Mouse (Mus musculus) embryo, embryonic 11 days (tissue): ENCODE results near the gene Rnf141.
A peak's percentile ranks its signal among the peaks of the same experiment; 100 is the strongest.

Source experiments
- DNase-seq: peaks from one replicate; pipeline ENCODE4 v3.0.0-alpha.2; 2015

Gene Rnf141

DNA sequence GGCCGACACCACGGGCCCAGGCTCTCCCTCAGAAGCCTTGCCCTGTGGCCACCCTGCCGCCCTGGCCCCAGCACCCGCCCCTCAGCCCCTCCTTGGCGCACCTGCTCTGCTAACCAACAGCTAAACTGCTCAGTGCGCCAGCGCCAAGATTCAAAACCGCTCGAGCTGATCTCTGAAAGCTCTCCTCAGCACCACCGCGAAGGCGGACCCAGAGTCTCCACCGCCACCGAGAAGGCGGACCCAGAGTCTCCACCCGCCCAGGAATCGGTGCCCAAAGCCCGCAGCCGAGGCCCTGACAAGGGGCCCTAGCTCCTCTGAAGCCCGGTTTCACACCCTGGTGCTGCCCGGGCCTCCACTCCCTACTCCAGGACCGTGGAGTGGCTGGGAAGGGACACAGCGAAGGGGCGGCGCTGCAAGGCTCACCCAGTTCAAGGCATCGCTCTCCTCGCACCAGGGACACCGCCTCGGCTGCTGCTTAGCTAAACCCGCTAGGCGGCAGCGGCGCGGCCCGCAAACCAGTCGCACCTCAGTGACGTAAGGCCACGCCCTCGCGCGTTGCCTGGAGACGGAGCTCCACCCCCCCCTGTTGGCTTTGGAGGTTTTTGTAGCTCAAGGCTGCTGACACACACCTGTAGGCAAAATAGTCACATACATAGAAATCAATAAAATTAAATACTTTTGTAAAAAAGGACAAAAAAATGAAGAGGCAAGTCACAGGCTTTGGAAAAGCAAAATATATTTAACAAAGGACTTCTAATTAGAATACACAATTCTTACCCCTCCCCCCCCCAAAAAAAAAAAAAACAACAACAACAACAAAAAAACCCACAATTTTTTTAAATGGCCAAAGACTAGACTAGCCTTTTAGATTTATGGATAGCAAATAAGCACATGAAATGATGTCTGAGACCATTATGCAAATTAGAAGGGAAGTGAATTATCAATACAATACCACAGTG, at the start of gene Rnf141:
Rnf141 (minus strand) TSS at position 542 of the 959 bp plus-strand sequence.
- DNase-seq, result peak; percentile 97

DNA sequence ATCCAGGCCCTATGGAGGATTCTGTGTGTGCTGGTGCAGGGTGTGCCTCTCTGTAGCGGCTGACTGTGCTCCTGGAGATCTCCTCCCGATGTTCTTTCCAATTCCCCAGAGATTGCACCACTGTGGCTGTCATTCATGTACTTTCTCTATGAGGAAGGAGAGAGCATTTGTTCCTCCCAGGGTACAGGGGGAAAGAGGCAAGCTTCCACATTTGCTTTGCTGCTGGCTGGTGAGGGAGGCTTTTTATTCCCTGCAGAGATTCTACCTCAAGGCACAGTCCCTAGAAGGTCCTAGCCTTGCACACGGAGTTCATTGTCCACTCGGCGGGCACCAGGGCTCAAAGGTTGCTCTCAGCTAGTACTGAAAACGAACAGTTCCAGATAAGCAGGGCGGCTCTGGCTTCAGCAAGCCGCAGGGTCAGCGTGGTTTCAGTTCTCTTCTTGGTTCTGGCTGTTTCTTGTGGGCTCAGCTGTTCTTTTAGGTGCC, 47.3 kb upstream of the Rnf141 start:
- DNase-seq, result peak; percentile 4

DNA sequence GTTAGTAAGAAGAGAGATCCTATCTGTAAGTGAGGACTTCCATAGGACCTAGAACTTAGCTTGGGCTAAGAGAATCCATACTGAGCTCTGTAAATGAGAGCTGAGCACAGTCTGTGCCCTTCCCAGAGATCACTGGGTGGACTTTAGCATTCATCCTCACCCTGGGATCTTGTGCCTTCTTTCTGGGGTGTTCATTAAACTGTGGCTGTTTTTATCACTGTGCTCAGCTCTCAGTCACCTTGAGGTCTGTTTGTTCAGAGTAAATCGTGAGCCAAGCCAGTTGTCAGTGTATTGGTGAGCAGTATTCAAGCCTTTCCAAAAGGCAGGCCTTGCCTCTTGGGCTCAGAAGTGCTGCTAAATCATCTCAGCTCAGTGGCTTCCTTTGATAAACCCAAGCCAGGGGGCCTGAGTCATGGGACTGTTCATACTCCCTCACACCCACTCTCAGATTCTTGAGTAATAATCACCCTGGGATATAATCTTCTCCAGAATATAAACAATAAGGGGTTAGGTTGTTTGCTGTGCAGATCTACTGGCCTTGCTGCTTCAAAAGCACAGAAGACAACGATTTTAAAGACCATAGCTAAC, 37.6 kb upstream of the Rnf141 start:
- DNase-seq, result no peak

- no peak for DNase-seq
Measured at GRCm38 (mm10) chr7:110878028-110878427, 33.8 kb upstream of the Rnf141 start.

GRCm38 (mm10) chr7:110876965-110877364, 32.7 kb upstream of the Rnf141 start:
- DNase-seq, result no peak

DNA sequence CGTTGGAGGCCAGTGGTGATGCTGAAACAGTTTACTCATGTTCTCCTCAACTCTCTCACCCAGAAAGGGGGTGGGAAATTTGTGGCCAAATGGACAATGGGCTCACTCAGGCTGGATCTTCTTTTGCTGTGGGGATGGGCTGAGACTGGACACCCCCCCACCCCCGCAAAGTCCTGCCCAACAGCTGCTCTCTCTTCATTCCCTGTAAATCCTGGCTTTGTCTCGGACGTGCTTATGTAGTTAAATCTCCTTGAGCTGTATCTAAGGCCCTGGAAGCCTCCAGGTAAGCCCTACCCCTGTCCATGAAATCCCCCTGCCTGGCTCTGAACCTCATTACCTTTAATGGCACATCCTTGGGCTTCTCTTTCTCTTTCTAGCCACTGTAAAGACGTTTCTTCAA, 24.6 kb upstream of the Rnf141 start:
- DNase-seq, result no peak

DNA sequence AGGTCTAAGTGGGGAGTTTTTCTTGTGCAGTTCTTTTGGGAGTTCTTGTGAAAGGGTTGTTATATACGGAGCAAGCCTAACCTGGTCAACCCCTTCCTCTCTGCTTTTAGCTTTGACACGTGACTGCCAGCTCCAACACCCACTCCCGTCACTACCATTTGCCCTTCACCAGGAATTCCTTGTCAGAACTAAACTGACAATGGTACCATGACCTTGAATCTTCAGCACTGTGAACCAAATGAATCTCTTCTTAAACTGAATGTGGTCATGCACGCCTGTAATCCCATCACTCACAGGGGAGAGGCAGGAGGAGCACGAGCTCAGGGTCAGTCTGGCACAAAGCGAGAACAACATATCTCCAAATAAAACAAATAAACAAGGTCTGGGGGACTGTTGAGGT, 22.9 kb upstream of the Rnf141 start:
- DNase-seq, result no peak

DNA sequence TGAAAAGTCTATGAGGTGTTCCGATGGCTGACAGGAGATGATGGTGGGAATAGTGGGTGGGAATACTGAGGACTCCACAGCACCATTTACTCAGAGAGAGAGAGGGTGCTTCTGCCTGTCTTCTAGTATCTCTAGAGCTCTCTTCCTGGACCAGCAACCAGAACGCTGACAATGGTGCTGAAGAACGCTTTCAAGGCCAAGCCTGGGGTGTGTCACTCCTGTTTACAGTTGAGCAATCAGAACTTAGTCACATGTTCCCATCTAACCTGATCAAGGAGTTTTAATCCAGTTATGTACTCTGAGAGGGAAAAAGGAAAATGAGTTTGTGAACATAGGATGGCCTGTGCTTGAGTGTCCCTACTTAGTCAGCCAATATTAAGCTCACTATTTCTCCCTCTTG, 21.8 kb upstream of the Rnf141 start:
- DNase-seq, result no peak

DNA sequence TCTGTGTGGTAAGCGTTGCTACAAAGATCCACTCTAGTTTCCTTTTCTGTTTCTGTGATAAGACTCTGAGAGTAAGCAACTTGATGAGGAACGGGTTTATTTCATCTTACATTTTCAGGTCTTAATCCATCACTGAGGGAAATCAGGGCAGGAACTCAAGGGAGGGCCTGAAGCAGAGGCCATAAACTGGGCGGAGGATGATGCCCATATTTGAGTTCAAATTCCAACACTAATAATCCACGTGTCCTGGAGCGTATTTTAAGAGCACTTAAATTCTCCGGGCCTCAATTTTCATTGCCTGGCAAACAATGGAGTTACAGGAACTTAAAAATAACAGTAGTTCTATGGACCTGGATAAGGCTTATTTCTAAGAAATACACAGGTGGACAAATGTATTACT, 21.3 kb upstream of the Rnf141 start:
- no peak for DNase-seq

GRCm38 (mm10) chr7:110865038-110865437, 20.8 kb upstream of the Rnf141 start:
- DNase-seq, result peak; percentile 51

GRCm38 (mm10) chr7:110862751-110863289, 18.6 kb upstream of the Rnf141 start, which contains the start of gene Lyve1:
Gene Lyve1, minus strand, starts transcription at chr7:110863239.
- DNase-seq, result no peak

DNA sequence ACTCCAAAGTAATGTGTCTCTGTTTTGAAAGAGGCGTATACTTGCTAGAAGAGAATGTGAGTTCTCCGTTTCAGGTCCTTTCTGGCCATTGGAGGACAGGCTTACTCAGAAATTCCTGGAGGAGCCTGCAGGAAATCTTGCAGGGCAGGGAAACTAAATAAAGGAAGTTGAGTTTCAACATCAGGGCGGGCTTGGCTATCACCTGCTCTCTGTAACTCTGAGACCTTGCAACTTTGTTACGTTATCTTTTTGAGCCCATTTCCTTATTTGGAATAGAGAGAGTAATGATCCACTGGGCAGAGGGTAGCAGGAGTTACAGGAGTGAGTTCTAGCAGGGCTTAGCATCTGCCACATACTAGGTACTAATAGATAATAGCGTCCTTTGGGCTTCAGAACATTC, 15.9 kb upstream of the Rnf141 start:
- no peak for DNase-seq

GRCm38 (mm10) chr7:110855604-110856003, 11.3 kb upstream of the Rnf141 start:
- no peak for DNase-seq

- no peak for DNase-seq
Measured at GRCm38 (mm10) chr7:110854927-110855546, 10.8 kb upstream of the Rnf141 start.

- DNase-seq, result no peak
Measured at GRCm38 (mm10) chr7:110854519-110854918, 10.3 kb upstream of the Rnf141 start.

GRCm38 (mm10) chr7:110853611-110854010, 9.4 kb upstream of the Rnf141 start:
- no peak for DNase-seq

DNA sequence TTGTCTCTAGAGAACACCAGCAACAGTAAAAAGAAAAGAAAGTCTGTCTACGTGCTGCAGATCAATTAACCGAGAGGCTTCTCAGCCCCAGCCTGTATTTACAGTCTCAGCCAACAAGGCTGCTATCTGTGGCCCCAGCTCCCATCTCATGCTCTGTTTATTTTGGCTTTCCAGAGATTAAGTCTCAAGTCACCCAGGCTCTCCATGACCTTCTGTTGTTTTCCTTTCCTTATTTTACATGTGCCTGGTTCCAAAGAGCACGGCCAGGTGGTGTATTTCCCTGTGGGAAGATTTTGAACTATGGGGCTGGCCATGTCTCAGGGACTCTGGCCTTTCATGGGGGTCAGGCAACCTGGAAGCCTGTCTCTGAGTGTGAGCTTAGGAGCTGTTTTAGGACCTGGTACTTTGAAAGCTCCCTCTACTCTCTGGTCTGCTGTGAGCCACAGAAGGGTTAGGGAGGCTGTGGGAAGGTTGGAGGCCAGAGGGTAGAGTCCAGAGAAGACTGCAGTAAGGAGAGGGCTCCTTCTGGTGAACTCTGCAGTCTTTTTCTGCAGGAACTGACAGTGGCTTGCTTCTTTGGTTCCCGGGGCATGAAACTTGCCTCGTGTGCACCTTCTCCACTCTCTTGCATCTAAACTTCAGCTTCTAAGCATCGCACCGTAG, 7.4 kb upstream of the Rnf141 start:
- no peak for DNase-seq

DNA sequence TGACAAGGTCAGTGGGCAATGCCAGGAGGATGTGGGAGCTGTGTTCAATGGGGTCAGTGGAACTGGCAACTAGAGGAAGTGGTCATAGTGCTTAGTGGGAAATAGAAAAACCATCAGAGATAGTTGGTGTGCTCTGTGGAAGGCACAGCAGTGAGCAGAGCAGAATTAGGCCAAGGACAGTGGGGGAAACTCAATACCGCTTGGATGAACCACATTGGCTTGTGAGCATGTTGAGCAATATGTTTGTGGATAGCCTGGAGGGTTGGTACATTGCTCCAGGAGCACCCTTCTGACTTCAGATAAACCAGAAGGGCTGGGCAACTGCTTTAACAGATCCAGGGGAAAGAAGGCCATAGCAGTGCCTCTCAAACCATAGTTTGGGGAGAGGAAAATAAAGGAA, 4.1 kb upstream of the Rnf141 start:
- DNase-seq, result no peak

- no peak for DNase-seq
Measured at GRCm38 (mm10) chr7:110847321-110847720, 3.1 kb upstream of the Rnf141 start.

GRCm38 (mm10) chr7:110840332-110840731, 3.9 kb downstream of the Rnf141 start:
- DNase-seq, result no peak

DNA sequence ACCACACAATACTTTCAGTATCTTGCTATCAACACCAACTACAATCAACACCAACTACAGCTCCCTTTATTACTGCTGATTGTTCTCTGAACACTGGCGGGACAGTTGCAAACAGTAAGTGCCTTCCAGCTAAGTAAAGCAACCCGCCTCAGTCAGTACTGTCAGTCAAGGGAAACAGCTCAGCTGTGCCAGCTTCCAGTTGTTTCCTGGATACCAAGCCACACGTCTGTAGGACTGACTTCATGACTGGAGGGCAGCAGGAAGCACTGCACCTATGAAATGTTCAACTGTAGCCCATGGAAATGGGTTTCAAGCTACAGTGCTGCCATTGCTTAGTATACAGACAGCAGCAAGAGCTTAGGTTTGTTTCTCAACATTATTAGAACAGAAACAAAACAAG, 9.7 kb downstream of the Rnf141 start:
- no peak for DNase-seq

- DNase-seq, result no peak
Measured at GRCm38 (mm10) chr7:110834018-110834417, 10.2 kb downstream of the Rnf141 start.

- no peak for DNase-seq
Measured at GRCm38 (mm10) chr7:110833024-110833423, 11.2 kb downstream of the Rnf141 start.
